Mouse (Mus musculus): ENCODE results near the gene Lpp. TPM values are rescaled to one million over a fixed set of nuclear protein-coding genes. Genes with fewer than 3 reads are reported as not detected.

The Lpp gene
- total RNA-seq, 4 experiments from 2014 or later = 21.5 to 24.7 (median 23.3) TPM

GRCm38 (mm10) chr16:24622226-24623194, 229.2 kb downstream of the Lpp start:
- no peak for DNase-seq (ENCODE audit: low spot score)

DNA sequence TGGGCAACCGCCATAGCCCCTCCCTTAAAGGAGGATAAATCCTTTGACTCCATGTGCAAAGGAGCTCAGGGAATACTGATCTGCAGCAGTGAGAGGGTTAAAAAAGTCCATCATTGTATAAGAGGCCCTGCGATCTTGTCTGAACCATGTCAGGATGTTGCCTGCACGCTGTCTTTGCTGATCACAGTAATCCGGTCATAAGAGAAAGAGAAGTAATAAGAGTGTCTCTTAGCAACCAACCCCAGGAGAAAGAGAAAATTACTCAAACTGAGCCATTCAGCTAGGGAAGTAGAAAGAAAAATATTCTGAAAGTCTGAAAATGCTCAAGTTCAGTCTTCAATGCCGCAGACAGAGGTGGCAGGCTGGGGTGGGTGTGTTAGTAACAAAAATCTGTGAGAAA, 231.0 kb downstream of the Lpp start:
- peak; percentile 16 for DNase-seq (ENCODE audit: low spot score)

GRCm38 (mm10) chr16:24625576-24625975, 232.3 kb downstream of the Lpp start:
- DNase-seq (ENCODE audit: low spot score) = peak; percentile 17

DNA sequence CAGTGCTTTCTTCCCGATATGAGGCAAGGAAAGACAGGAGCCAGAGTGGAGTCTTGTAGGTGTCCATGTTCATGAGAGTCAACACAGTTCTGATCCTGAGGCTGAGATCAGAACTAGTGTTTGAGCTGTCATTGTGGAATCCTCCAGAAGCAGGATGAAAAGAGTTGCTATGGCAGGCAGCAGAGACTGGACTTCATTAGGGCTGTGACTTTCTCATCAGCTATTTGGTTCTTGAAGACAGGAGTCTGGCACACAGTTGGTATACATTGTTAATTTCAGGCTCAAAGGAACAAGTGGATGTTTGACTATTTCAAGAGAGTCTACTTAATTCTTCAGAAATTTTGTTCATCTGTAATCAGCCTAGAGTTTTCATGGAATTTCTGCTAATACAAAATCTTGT, 235.5 kb downstream of the Lpp start:
- DNase-seq (ENCODE audit: low spot score) = no peak

GRCm38 (mm10) chr16:24629218-24630172, 236.2 kb downstream of the Lpp start:
- peak; percentile 34 for DNase-seq (ENCODE audit: low spot score)

DNA sequence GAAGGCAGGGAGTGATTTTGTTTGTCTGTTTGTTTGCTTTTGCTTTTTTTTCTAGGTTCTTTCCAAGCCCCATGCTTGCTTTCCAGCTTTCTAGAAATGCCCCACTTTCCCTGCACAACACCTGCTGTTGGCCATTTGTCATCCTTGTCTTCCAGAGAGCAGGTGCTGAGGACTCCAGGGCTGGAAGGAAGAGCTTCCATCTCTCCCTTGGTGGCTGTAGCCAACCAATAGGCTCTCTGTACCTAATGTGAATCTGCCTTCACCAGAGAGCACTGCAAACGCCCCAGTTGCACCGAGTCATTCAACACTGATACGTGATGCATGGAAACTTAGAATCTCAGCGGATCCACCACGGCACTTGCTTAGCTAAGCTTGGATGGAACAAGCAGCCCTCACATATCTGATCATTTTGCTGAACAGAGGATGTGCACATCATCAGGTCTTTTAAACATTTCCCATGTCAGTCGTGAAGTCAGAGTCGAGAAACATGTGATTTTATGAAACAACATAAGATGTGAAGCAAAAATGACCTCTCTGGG, 242.1 kb downstream of the Lpp start:
- DNase-seq (ENCODE audit: low spot score) = no peak

GRCm38 (mm10) chr16:24636894-24637293, 243.6 kb downstream of the Lpp start:
- no peak for DNase-seq (ENCODE audit: low spot score)

- DNase-seq (ENCODE audit: low spot score) = no peak
Observed at GRCm38 (mm10) chr16:24641003-24641797, 247.9 kb downstream of the Lpp start.

- DNase-seq (ENCODE audit: low spot score) = no peak
Observed at GRCm38 (mm10) chr16:24643024-24643635, 249.8 kb downstream of the Lpp start.

GRCm38 (mm10) chr16:24644154-24644553, 250.8 kb downstream of the Lpp start:
- no peak for DNase-seq (ENCODE audit: low spot score)

GRCm38 (mm10) chr16:24644760-24645406, 251.6 kb downstream of the Lpp start:
- DNase-seq (ENCODE audit: low spot score) = no peak

GRCm38 (mm10) chr16:24645906-24646603, 252.7 kb downstream of the Lpp start:
- no peak for DNase-seq (ENCODE audit: low spot score)

GRCm38 (mm10) chr16:24651655-24652654, 258.6 kb downstream of the Lpp start:
- no peak for DNase-seq (ENCODE audit: low spot score)

DNA sequence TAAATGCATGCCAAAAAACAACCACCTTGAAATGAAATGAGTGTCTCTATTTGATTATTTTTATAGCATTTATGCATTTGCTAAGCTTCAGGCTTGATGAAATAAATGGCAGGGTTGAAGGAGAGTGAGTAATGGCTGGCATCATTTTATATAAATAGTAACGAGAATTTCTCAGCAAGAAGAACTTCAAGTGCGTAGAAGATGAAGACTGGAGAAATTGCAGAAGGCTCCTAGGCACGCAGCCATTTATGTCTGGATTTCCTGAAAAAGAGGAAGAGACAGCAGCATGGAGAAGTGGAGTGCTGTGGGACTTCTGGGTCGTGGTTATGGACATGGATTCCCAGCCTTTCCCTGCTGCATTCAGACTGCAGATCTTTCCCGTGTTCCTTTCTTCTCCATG, 259.7 kb downstream of the Lpp start:
- no peak for DNase-seq (ENCODE audit: low spot score)

- DNase-seq (ENCODE audit: low spot score) = no peak
Observed at GRCm38 (mm10) chr16:24655116-24655515, 261.8 kb downstream of the Lpp start.

- no peak for DNase-seq (ENCODE audit: low spot score)
Observed at GRCm38 (mm10) chr16:24656026-24656425, 262.7 kb downstream of the Lpp start.

DNA sequence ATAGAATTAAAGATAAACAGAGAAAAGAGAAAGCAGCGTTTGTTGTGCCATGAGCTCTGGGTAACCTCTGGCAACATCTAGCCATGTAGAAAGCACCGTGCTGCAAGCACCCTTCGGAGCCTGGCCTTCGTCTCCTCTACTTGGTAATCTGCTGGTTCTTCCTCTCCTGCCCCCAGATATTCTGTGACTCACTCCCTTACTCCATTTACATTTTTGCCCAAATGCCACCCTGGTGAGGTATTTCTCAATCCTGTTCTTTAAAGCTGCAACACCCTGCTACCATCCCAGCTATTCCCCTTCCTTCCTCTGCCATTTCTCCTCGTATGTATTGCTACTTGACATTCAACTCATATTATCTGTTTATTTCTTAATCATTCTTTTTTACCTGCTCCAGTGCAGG, 263.4 kb downstream of the Lpp start:
- no peak for DNase-seq (ENCODE audit: low spot score)

GRCm38 (mm10) chr16:24659049-24659448, 265.7 kb downstream of the Lpp start:
- DNase-seq (ENCODE audit: low spot score) = no peak
